Mouse (Mus musculus) forebrain, embryonic 14.5 days (tissue): ENCODE measurements around the gene Cbarp. TPM values are rescaled to one million over a fixed set of nuclear protein-coding genes. Genes with fewer than 3 reads are reported as not detected.
A peak's percentile ranks its signal among the peaks of the same experiment; 100 is the strongest.

Source experiments
- ATAC-seq: fragments of 200-750 bp; cut with Nextera tagmentation; 2 replicates; pipeline ENCODE4 v1.8.0; 2017; ENCODE audit warnings: mild to moderate bottlenecking, moderate library complexity
- DNase-seq: peaks from one replicate; pipeline ENCODE4 v3.0.0-alpha.2; 2015; ENCODE audit warnings: low spot score
- H3K27ac ChIP-seq: fragments of 300-500 bp; sonication (generic); 2 replicates; pipeline ENCODE4 v1.5.1; 2014; ENCODE audit warnings: low read depth, mild to moderate bottlenecking, control low read depth, low read length, moderate library complexity
- H3K27me3 ChIP-seq: fragments of 300-500 bp; sonication (generic); replicated peaks from 2 replicates; pipeline ENCODE4 v1.6.1; 2014; ENCODE audit warnings: low read length, control low read depth, mixed read lengths; ENCODE audit not compliant: control insufficient read depth, insufficient read depth
- H3K36me3 ChIP-seq: fragments of 300-500 bp; sonication (generic); 2 replicates; pipeline ENCODE4 v1.6.1; 2014; ENCODE audit warnings: low read length, control low read depth; ENCODE audit not compliant: control insufficient read depth, insufficient read depth
- H3K4me1 ChIP-seq: fragments of 300-500 bp; sonication (generic); 2 replicates; pipeline ENCODE4 v1.6.1; 2014; ENCODE audit warnings: antibody characterized with exemption, low read length, control low read depth; ENCODE audit not compliant: control insufficient read depth, insufficient read depth
- H3K4me2 ChIP-seq: fragments of 300-500 bp; sonication (generic); 2 replicates; pipeline ENCODE4 v1.6.1; 2014; ENCODE audit warnings: mild to moderate bottlenecking, control low read depth, low read length
- H3K4me3 ChIP-seq: fragments of 300-500 bp; sonication (generic); 2 replicates; pipeline ENCODE4 v1.5.1; 2014; ENCODE audit warnings: low read depth, low read length, control low read depth
- H3K9ac ChIP-seq: fragments of 300-500 bp; sonication (generic); 2 replicates; pipeline ENCODE4 v1.6.1; 2014; ENCODE audit warnings: mild to moderate bottlenecking, low read length, control low read depth, moderate library complexity
- H3K9me3 ChIP-seq: fragments of 300-500 bp; sonication (generic); replicated peaks from 2 replicates; pipeline ENCODE4 v1.6.1; 2016; ENCODE audit warnings: low read length, control low read depth, mixed read lengths; ENCODE audit not compliant: control insufficient read depth
- WGBS: fragments of 180-500 bp; shearing (Covaris S2); extraction: QIAGEN DNeasy Blood & Tissue Kit; methylation state at CpG from one replicate; pipeline ENCODE4 v1.1.7; 2014; 5-methylcytosine and 5-hydroxymethylcytosine counted together
- polyA plus RNA-seq: library from polyadenylated mRNA; unstranded; fragments of >200 nt; fragmentation: Nextera tagmentation; extraction: Ambion mirVana; gene quantifications from 2 replicates; pipeline ENCODE4 v1.2.1, GENCODE M21; 2014

The Cbarp gene
- polyA plus RNA-seq, 1 experiment from 2014 or later, result 42.4 TPM

GRCm38 (mm10) chr10:80156002-80156751, 15.5 kb upstream of the Cbarp start:
- Histone ChIP-seq H3K9ac (peak overlapping the region; percentile 41; the same call in 1 of the 2 replicates), H3K27ac (peak overlapping the region; percentile 87), H3K4me3 (no peak overlapping the region), H3K9me3 (no peaks in the 10 kb centered on the region), H3K36me3 (peaks cover 74% of the 10 kb centered on the region), H3K27me3 (no peaks in the 10 kb centered on the region), H3K4me2 (no peak overlapping the region), H3K4me1 (peaks cover 31% of the 10 kb centered on the region)
- ATAC-seq (no peak), DNase-seq (no peak)
- 83% methylated on average over 29 of the region's 29 CpGs for WGBS

DNA sequence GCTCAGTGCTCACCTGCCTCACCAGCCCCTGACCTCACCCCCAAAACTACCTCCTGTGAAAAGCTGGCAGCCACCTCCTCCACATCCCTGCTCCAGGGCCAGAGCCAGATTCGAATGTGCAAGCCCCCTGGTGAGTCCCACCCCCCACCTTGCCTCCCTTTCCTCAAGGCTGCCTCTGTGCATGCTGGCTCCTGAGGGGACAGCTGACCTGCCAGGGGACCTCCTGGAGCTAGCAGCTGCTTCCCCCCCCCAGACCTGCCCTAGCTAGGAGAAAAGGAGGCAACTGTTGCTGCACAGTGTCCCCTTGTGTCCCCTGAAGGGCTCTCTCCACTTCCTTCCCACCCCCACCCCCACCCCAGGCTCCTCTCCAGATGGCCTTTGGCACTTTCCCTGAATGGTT, 14.6 kb upstream of the Cbarp start:
- no peak for ATAC-seq
- Histone ChIP-seq H3K4me1 (peaks cover 24% of the 10 kb centered on the region), H3K9me3 (no peaks in the 10 kb centered on the region), H3K36me3 (peaks cover 77% of the 10 kb centered on the region), H3K27ac (peak overlapping the region; percentile 33; the same call in 1 of the 2 replicates), H3K9ac (no peak overlapping the region; the same call in 1 of the 2 replicates), H3K4me3 (no peak overlapping the region), H3K4me2 (0 out of 2 replicates have a peak overlapping the region, but pooled peaks have one; percentile 9), H3K27me3 (no peaks in the 10 kb centered on the region)
- 53% methylated on average over 1 of the region's 1 CpGs for WGBS
- no peak for DNase-seq

GRCm38 (mm10) chr10:80154384-80154783, 13.7 kb upstream of the Cbarp start:
- H3K36me3 ChIP-seq, result peaks cover 81% of the 10 kb centered on the region
- WGBS, result 79% methylated on average over 7 of the region's 7 CpGs
- no peak overlapping the region for H3K27ac ChIP-seq
- DNase-seq (no peak), ATAC-seq (no peak)
- no peak overlapping the region for H3K4me3 ChIP-seq
- 0 out of 2 replicates have a peak overlapping the region, but pooled peaks have one; percentile 9 for H3K4me2 ChIP-seq
- no peak overlapping the region for H3K9ac ChIP-seq
- peaks cover 23% of the 10 kb centered on the region for H3K4me1 ChIP-seq
- no peaks in the 10 kb centered on the region for H3K9me3 ChIP-seq
- no peaks in the 10 kb centered on the region for H3K27me3 ChIP-seq

GRCm38 (mm10) chr10:80153713-80154112, 13.1 kb upstream of the Cbarp start:
- peaks cover 21% of the 10 kb centered on the region for H3K4me1 ChIP-seq
- peak overlapping the region; percentile 95 for H3K4me2 ChIP-seq
- no peaks in the 10 kb centered on the region for H3K27me3 ChIP-seq
- H3K4me3 ChIP-seq, result 0 out of 2 replicates have a peak overlapping the region, but pooled peaks have one; percentile 100
- 86% methylated on average over 19 of the region's 19 CpGs for WGBS
- no peaks in the 10 kb centered on the region for H3K9me3 ChIP-seq
- ATAC-seq (no peak), DNase-seq (no peak)
- H3K27ac ChIP-seq, result peak overlapping the region; percentile 44
- H3K36me3 ChIP-seq, result peaks cover 80% of the 10 kb centered on the region
- H3K9ac ChIP-seq, result peak overlapping the region; percentile 100

DNA sequence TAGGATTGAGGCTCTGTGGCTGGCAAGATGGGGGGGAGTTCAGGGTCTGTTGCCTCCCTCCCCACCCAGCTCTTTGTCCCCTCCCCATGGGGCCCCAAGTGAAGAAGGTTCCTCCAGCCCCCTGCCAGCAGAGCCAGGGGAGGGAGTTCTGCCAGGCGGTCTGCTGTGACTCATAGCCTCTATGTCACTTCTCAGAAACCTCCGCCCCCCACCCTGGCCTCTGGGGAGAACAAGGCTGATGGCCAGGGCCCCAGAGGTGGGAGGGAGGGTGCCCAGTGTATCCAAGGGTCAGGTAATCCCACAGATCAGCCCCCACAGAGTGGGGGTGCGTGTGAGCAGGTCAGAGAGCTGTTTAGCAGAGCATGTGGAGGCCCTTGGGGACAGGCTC, 12.2 kb upstream of the Cbarp start:
- Histone ChIP-seq H3K4me2 (peak overlapping the region; percentile 95), H3K4me3 (peak overlapping the region; percentile 100), H3K27ac (peak overlapping the region; percentile 100; the same call in 1 of the 2 replicates), H3K27me3 (no peaks in the 10 kb centered on the region), H3K4me1 (peaks cover 17% of the 10 kb centered on the region), H3K36me3 (peaks cover 72% of the 10 kb centered on the region), H3K9ac (peak overlapping the region; percentile 100), H3K9me3 (no peaks in the 10 kb centered on the region)
- DNase-seq, result no peak
- WGBS, result 46% methylated on average over 3 of the region's 3 CpGs
- ATAC-seq, result no peak

- H3K4me1 ChIP-seq, result peaks cover 17% of the 10 kb centered on the region
- no peak for ATAC-seq
- no peaks in the 10 kb centered on the region for H3K27me3 ChIP-seq
- H3K4me2 ChIP-seq, result peak overlapping the region; percentile 95
- H3K4me3 ChIP-seq, result peak overlapping the region; percentile 100
- H3K9me3 ChIP-seq, result no peaks in the 10 kb centered on the region
- peak overlapping the region; percentile 100 for H3K9ac ChIP-seq
- DNase-seq, result no peak
- 2% methylated on average over 15 of the region's 15 CpGs for WGBS
- H3K36me3 ChIP-seq, result peaks cover 67% of the 10 kb centered on the region
- H3K27ac ChIP-seq, result peak overlapping the region; percentile 100
Observed at GRCm38 (mm10) chr10:80152071-80152872, 11.6 kb upstream of the Cbarp start.

DNA sequence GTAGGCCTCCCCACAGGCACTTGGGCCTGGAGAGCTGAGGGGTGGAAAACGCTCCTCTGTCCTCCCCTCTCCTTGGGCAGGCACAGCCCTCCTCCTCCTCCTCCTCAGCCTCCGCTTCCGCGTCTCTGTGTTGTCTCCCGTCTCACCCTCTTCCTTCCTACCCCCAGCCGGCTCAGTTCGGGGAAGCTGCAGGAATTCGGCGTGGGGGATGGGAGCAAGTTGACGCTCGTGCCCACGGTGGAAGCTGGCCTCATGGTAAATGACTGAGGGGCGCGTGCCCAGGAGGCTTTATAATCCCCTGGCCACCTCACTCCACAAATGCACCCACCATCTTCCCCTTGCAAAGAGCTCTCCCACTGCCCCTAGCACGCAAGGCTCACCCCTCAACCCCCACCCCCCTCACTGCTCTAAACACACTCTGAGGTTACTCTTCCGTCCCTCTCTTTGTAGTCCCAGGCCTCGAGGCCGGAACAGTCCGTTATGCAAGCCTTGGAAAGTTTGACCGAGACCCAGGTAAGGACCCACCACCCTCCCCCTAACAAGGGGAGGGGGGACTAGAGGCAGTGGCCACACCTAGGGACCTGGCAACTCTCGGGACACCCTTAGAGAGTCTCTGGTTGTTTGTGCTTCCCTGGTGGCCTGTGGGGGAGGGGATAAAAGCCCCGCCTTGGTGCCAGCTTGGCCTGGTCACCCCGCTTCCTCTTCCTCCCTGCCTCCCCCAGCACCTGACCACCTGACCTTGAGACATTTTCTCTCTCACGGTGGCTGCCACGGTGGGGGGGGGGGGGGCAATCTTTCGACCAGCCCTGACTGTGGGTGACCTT, 10.8 kb upstream of the Cbarp start:
- under 1% methylated on average over 26 of the region's 26 CpGs for WGBS
- no peaks in the 10 kb centered on the region for H3K9me3 ChIP-seq
- ATAC-seq (no peak), DNase-seq (peak; percentile 58)
- peak overlapping the region; percentile 100 for H3K27ac ChIP-seq
- peaks cover 65% of the 10 kb centered on the region for H3K36me3 ChIP-seq
- H3K9ac ChIP-seq, result peak overlapping the region; percentile 100
- peak overlapping the region; percentile 100 for H3K4me3 ChIP-seq
- H3K27me3 ChIP-seq, result no peaks in the 10 kb centered on the region
- peak overlapping the region; percentile 95 for H3K4me2 ChIP-seq
- peaks cover 17% of the 10 kb centered on the region for H3K4me1 ChIP-seq
